Mouse (Mus musculus) midbrain, embryonic 10.5 days (tissue): Measurements from ENCODE around the gene Lgals4. TPM values are rescaled to one million over a fixed set of nuclear protein-coding genes. Genes with fewer than 3 reads are reported as not detected.

Experiments used
- DNase-seq: peaks from one replicate; pipeline ENCODE4 v3.0.0-alpha.2; 2017; ENCODE audit warnings: low spot score
- H3K27ac ChIP-seq: fragments of 300-500 bp; sonication (generic); replicated peaks from 2 replicates; pipeline ENCODE4 v1.5.1; 2016; ENCODE audit warnings: mild to moderate bottlenecking
- H3K27me3 ChIP-seq: fragments of 300-500 bp; sonication (generic); 2 replicates; pipeline ENCODE4 v1.6.1; 2016; ENCODE audit warnings: low read depth, mild to moderate bottlenecking; ENCODE audit not compliant: poor library complexity, severe bottlenecking
- H3K36me3 ChIP-seq: fragments of 300-500 bp; sonication (generic); 2 replicates; pipeline ENCODE4 v1.6.1; 2016; ENCODE audit warnings: mild to moderate bottlenecking, moderate library complexity
- H3K4me1 ChIP-seq: fragments of 300-500 bp; sonication (generic); 2 replicates; pipeline ENCODE4 v1.6.1; 2016
- H3K4me3 ChIP-seq: fragments of 300-500 bp; sonication (generic); 2 replicates; pipeline ENCODE4 v1.5.1; 2016; ENCODE audit warnings: mild to moderate bottlenecking, moderate library complexity
- H3K9me3 ChIP-seq: fragments of 300-500 bp; sonication (generic); replicated peaks from 2 replicates; pipeline ENCODE4 v1.6.1; 2016; ENCODE audit warnings: mild to moderate bottlenecking
- WGBS: fragments of 180-500 bp; shearing (Covaris S2); methylation state at CpG from one replicate; pipeline ENCODE4 v1.1.7; 2016; 5-methylcytosine and 5-hydroxymethylcytosine counted together
- polyA plus RNA-seq: library from polyadenylated mRNA; unstranded; fragments of >200 nt; fragmentation: Nextera tagmentation; extraction: Ambion mirVana; gene quantifications from 2 replicates; pipeline ENCODE4 v1.2.1, GENCODE M21; 2016

Lgals4 gene
- polyA plus RNA-seq, 1 experiment from 2014 or later = 3.1 TPM

DNA sequence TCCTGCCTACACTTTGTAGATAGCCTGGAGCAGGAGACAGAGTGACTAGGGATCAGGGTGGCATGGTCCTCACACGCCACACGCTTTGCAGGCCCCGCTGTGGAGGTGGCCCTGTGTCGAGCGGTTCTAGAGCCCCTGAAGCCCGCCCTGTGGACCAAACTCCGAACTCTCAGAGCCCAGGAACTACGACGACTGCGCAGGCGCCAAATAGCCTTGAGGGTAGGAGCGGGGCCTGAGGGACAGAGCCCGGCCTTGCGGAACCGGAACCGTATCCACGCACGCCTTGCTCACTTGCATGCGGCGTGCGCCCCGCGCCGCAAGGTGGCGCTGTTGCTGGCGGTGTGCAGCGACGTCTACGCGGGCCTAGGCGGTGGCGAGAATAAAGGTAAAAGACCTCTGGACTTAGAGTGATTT, 37.1 kb upstream of the Lgals4 start:
- H3K27me3 ChIP-seq = 0 out of 2 replicates have a peak, but pooled peaks cover 5% of the 10 kb centered on the region
- DNase-seq = peak; percentile 78
- 15% methylated on average over 32 of the region's 32 CpGs for WGBS
- peak overlapping the region; percentile 37 for H3K4me3 ChIP-seq
- H3K9me3 ChIP-seq = no peaks in the 10 kb centered on the region
- H3K27ac ChIP-seq = peak overlapping the region; percentile 73
- peaks cover 10% of the 10 kb centered on the region for H3K4me1 ChIP-seq
- H3K36me3 ChIP-seq = no peaks in the 10 kb centered on the region

DNA sequence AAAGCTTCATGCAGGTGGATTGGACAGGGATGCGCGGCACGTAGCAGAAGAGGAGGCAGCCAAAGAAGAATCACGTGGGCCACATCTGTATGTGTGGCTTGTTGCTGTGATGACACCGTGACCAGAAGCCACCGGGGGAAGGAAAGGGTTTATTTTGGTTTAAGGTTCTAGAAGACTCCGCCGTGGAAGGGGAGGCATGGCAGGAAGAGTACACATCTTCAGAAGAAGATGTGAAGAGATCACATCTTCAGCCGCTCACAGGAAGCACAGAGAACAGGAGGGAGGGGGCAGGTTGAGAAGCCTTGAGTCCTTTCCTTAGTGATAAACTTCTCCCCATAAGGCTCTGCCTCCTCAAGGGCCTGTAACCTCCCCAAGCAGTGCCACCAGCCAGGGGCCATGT, 33.7 kb upstream of the Lgals4 start:
- Histone ChIP-seq H3K27me3 (0 out of 2 replicates have a peak, but pooled peaks cover 5% of the 10 kb centered on the region), H3K27ac (no peak overlapping the region), H3K9me3 (no peaks in the 10 kb centered on the region), H3K4me1 (peaks cover 36% of the 10 kb centered on the region), H3K36me3 (no peaks in the 10 kb centered on the region), H3K4me3 (no peak overlapping the region)
- 94% methylated on average over 9 of the region's 9 CpGs for WGBS
- no peak for DNase-seq

- H3K4me3 ChIP-seq = no peak overlapping the region
- H3K9me3 ChIP-seq = no peaks in the 10 kb centered on the region
- H3K27ac ChIP-seq = no peak overlapping the region
- WGBS = 78% methylated on average over 3 of the region's 3 CpGs
- DNase-seq = no peak
- peaks cover 46% of the 10 kb centered on the region for H3K4me1 ChIP-seq
- no peaks in the 10 kb centered on the region for H3K27me3 ChIP-seq
- H3K36me3 ChIP-seq = no peaks in the 10 kb centered on the region
These were observed 32.2 kb upstream of the Lgals4 start for GRCm38 (mm10) chr7:28801451-28801850.

- WGBS = 35% methylated on average over 10 of the region's 10 CpGs
These were observed 31.6 kb upstream of the Lgals4 start for GRCm38 (mm10) chr7:28801901-28802670.

DNA sequence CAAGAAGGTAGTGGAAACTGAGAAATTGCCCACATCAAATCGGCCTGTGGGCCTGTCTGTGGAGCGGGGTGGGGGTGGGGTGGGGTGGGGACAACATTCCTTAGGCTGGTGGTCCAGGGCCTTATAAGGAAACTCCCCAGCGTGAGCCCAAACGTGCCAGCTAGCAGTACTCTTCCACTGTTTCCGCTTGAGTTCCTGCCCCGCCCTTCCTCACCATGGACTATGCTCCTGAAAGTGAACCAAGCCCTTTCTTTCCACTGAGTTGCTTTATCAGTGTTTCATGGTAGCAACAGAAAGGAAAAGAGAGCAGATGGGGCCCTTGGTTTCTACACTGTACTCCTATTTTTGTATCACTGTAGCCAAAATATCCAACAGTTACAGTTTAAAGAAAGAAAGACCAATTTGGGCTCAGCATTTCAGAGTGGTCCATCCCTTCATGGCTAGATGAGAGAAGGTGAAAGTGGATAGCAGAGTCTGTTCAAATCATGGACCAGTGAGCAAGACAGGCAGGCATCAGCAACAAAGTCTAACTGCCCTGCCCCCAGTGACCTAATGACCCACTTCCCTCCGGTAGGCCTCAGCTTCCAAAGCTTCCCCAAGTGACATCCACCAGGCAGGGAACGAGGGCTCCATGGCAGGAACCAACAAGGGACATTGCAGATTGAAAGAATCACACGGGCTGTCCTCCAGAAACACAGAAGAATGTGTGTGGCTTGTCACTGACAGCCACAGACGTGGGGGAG, 30.6 kb upstream of the Lgals4 start:
- Histone ChIP-seq H3K4me3 (peak overlapping the region; percentile 14), H3K9me3 (no peaks in the 10 kb centered on the region), H3K27me3 (no peaks in the 10 kb centered on the region), H3K4me1 (peaks cover 53% of the 10 kb centered on the region), H3K36me3 (no peaks in the 10 kb centered on the region), H3K27ac (peak overlapping the region; percentile 82)
- DNase-seq = peak; percentile 59
- 4% methylated on average over 10 of the region's 10 CpGs for WGBS

More at GRCm38 (mm10) chr7:28801901-28802670, 31.6 kb upstream of the Lgals4 start:
- Histone ChIP-seq H3K4me1 (peaks cover 44% of the 10 kb centered on the region), H3K9me3 (no peaks in the 10 kb centered on the region), H3K36me3 (no peaks in the 10 kb centered on the region), H3K27me3 (no peaks in the 10 kb centered on the region), H3K4me3 (0 out of 2 replicates have a peak overlapping the region, but pooled peaks have one; percentile 14), H3K27ac (peak overlapping the region; percentile 82)
- DNase-seq = peak; percentile 27

DNA sequence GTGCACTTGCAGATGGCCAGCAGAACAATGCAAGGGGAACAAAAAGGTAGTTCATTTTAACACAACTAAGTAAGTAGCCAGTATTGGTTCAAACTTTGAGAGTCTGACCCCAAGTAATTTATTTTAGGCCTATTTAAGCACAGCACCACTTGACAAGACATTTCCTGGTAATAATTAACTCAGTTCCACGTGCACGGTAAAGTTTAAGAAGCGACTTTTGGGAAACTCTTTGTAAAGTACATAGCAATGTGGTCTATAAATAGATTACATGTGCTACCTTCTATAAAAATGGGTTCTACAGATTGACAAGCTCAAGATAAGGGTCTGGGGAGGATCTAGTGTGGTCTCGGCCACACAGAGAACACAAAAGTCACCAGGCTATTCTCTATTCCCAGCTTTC, 29.9 kb upstream of the Lgals4 start:
- no peak overlapping the region for H3K4me3 ChIP-seq
- H3K27me3 ChIP-seq = no peaks in the 10 kb centered on the region
- no peak for DNase-seq
- 76% methylated on average over 4 of the region's 4 CpGs for WGBS
- no peaks in the 10 kb centered on the region for H3K9me3 ChIP-seq
- no peaks in the 10 kb centered on the region for H3K36me3 ChIP-seq
- peaks cover 60% of the 10 kb centered on the region for H3K4me1 ChIP-seq
- peak overlapping the region; percentile 82 for H3K27ac ChIP-seq

- no peak for DNase-seq
- Histone ChIP-seq H3K36me3 (peaks cover 2% of the 10 kb centered on the region), H3K27ac (no peak overlapping the region), H3K9me3 (no peaks in the 10 kb centered on the region), H3K27me3 (no peaks in the 10 kb centered on the region), H3K4me1 (peaks cover 59% of the 10 kb centered on the region), H3K4me3 (no peak overlapping the region)
- WGBS = 87% methylated on average over 4 of the region's 4 CpGs
These were observed 26.8 kb upstream of the Lgals4 start for GRCm38 (mm10) chr7:28806869-28807268.

- peak overlapping the region; percentile 94 for H3K4me3 ChIP-seq
- peaks cover 59% of the 10 kb centered on the region for H3K4me1 ChIP-seq
- H3K36me3 ChIP-seq = peaks cover 11% of the 10 kb centered on the region
- H3K9me3 ChIP-seq = no peaks in the 10 kb centered on the region
- H3K27me3 ChIP-seq = no peaks in the 10 kb centered on the region
- peak overlapping the region; percentile 100 for H3K27ac ChIP-seq
- 26% methylated on average over 8 of the region's 8 CpGs for WGBS
- no peak for DNase-seq
These were observed 25.9 kb upstream of the Lgals4 start for GRCm38 (mm10) chr7:28807641-28808220.

GRCm38 (mm10) chr7:28808221-28808941, 25.3 kb upstream of the Lgals4 start, which contains the start of gene Hnrnpl:
Gene Hnrnpl (plus strand): TSS chr7:28808541.
- H3K4me3 ChIP-seq = peak within 1 kb of the TSS; percentile 94
- H3K4me1 ChIP-seq = peaks cover 59% of the 10 kb centered on the region
- H3K36me3 ChIP-seq = peaks cover 17% of the 10 kb centered on the region
- DNase-seq = no peak
- H3K27me3 ChIP-seq = no peaks in the 10 kb centered on the region
- H3K27ac ChIP-seq = peak within 1 kb of the TSS; percentile 100
- WGBS = 4% methylated on average over 35 of the region's 35 CpGs
- no peaks in the 10 kb centered on the region for H3K9me3 ChIP-seq

DNA sequence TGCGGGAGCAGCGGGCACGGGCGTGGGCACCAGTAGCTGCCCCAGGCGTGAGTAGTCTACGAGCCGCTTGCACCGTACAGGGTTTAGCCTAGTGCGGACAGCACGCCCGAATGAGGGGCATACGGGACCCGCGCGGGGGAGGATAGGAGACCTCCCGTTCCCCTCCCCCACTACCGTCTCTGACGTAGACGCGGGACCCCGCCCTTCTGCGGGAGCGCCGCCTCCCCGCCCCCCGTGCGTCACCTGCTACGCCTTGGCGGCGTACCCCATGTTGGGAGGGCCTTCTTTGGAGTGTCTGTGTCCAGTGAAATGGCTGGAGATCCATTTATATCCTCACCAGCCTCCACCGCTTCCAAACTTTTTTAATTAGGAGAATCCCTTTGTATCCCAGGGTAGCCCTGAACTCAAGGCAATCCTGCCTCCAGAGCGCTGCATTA, 24.7 kb upstream of the Lgals4 start:
- WGBS = 0% methylated on average over 32 of the region's 32 CpGs
- peaks cover 23% of the 10 kb centered on the region for H3K36me3 ChIP-seq

GRCm38 (mm10) chr7:28809401-28810089, 24.1 kb upstream of the Lgals4 start:
- Histone ChIP-seq H3K4me1 (peaks cover 63% of the 10 kb centered on the region), H3K27me3 (no peaks in the 10 kb centered on the region), H3K4me3 (peak overlapping the region; percentile 94), H3K9me3 (no peaks in the 10 kb centered on the region), H3K36me3 (peaks cover 29% of the 10 kb centered on the region), H3K27ac (peak overlapping the region; percentile 100)
- DNase-seq = peak; percentile 82
- under 1% methylated on average over 35 of the region's 35 CpGs for WGBS

More for the DNA sequence above, 24.7 kb upstream of the Lgals4 start:
- Histone ChIP-seq H3K4me3 (peak overlapping the region; percentile 94), H3K9me3 (no peaks in the 10 kb centered on the region), H3K27me3 (no peaks in the 10 kb centered on the region), H3K27ac (peak overlapping the region; percentile 100), H3K4me1 (peaks cover 59% of the 10 kb centered on the region)
- peak; percentile 94 for DNase-seq
